Mouse (Mus musculus): Measurements from ENCODE around the gene Grb14. TPM values are rescaled to one million over a fixed set of nuclear protein-coding genes. Genes with fewer than 3 reads are reported as not detected.

Grb14 gene
- total RNA-seq, 1 experiment from 2014 or later: not detected

DNA sequence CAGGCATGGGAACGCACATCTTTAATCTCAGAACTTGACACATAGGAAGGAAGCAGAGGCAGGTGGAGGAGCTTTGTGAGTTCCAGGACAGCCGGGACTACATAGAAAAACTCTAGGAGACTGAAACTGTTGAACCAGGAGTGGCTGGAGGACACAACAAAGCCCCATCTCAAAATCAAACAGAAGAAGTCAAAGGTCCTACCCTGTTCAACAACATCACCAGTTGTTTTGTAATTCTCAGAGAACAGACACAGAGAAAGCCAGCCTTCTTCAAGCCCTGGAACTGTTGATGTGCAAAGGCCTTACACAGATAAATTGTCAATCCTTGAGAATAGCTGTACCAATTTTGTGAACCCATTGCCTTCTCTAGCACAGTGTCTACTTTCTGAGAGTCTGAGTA lies 29.7 kb downstream of the Grb14 start:
- ATAC-seq (replicated peaks in 1 of 2; ENCODE audit: insufficient read depth in 1 of 2, low FRiP score in 2 of 2, low TSS enrichment in 1 of 2, low read depth in 1 of 2, poor library complexity in 2 of 2, severe bottlenecking in 2 of 2): no peak

DNA sequence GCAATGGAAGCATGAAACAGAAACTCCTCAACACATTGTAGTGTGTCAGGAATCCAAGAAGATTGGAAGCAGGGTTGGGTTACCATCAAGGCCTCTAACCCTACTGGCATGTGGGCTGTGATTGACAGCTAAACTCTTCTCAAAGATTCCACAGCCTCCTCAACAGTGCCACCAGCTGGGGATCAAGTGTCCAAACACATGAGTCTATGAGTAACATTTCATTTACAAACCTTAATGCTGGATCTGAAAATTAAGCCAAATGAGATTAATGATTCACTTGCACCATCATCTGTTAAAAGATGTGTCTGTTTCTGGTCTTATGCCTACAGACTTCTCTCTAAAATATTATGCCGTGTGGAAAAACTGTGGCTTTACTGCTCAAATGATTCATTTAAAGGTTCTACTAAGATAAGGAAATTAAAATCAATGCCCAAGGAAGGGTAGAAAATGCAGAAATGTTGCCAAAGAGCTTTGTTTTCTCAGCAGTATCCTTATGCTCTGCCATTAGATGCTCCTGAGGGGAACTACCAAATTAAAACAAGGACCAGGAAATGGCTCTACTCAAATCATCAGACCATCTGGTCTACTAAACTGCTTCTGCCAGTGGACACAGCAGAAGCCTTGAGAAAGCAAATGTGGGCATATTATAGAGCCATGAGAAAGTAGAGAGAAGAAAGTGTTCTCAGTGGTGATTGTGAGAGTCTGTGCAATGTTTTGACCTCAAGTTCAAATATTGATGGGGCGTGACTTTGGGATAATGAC lies 35.2 kb downstream of the Grb14 start:
- ATAC-seq (replicated peaks in 1 of 2; ENCODE audit: insufficient read depth in 1 of 2, low FRiP score in 2 of 2, low TSS enrichment in 1 of 2, low read depth in 1 of 2, poor library complexity in 2 of 2, severe bottlenecking in 2 of 2): no peak

DNA sequence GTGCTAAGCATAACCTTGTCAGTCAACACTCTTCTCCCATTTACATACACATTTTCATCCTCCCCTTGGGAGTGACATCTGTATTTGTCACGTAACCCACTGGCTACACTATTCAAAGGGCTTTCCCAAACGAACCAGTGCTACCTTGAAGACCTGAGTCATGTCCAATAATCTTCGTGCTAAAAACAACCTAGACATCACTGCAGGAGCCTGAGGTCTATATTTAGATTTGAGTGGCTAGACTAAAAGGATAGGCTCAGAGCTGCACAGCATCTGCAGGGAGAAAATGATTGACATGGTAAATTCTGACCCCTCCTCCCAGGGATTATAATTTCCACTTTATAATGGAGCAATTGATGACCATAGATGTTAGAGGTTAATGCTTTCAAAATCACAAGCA lies 37.0 kb downstream of the Grb14 start:
- no peak for ATAC-seq (replicated peaks in 1 of 2; ENCODE audit: insufficient read depth in 1 of 2, low FRiP score in 2 of 2, low TSS enrichment in 1 of 2, low read depth in 1 of 2, poor library complexity in 2 of 2, severe bottlenecking in 2 of 2)

DNA sequence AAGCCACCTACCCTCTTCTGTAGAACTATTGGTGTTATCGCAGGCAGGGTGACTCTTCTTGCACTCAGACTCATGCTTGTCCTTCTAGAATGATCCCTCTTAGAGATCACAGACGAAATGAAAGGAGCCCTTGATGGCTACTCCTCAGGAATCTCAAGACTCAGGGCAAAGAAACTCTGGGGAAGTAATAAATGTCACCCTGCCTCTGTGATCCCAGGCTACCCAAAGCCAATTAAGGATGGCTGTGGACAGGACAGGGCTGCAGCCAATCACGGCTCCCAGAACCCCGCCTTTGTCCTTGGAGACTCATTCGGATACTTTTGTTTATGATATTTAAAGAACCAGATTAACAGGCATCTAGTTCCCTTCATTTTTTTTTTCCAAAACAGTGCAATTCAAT lies 49.2 kb downstream of the Grb14 start:
- no peak for ATAC-seq (replicated peaks in 1 of 2; ENCODE audit: insufficient read depth in 1 of 2, low FRiP score in 2 of 2, low TSS enrichment in 1 of 2, low read depth in 1 of 2, poor library complexity in 2 of 2, severe bottlenecking in 2 of 2)

DNA sequence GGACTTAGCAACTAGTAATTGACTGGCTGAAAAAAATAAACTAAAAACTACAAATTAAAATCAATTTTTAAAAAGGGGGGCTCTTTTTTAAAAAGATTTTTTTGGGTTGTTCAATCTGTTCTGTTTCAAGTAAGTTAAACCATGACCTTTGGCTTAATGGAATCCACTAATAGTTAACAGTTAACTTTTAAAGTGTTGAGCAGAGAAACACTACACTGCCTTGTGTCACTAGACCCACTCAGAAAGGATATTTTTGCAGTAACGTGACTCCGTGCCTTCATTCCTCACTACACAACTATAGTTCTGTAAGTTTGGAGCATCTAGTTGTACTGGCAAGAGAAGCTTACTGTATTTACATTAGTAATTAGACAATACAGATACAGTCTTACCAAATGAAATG lies 50.2 kb downstream of the Grb14 start:
- no peak for ATAC-seq (replicated peaks in 1 of 2; ENCODE audit: insufficient read depth in 1 of 2, low FRiP score in 2 of 2, low TSS enrichment in 1 of 2, low read depth in 1 of 2, poor library complexity in 2 of 2, severe bottlenecking in 2 of 2)

DNA sequence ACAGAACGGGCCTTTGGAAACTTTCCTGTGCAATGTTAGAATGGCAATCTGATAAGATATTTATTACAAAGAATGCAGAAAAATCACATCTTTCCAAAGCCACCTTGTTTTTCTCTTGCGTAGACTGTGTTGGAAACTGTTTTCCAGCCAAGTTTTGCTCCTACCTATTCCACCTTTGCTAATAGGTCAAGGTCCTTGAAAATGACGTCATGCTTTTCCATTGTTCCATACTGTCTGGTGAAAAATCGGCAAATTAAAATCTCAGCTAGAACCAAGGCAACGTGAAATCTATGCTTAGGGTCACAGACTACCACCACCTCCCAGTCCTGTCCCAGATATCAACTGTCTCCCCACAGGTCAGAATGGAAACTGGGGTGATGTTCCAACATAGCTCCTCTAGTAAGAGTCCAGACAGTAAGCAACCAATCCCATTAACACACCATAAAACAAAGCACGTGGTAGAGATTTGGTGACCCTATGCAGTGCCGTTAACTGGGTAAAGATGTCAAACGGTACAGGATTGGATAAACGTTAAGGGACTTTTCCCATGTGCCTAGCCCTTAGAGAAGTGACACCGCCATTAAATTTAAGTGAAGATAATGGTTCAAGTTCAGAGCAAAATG lies 50.9 kb downstream of the Grb14 start:
- ATAC-seq (replicated peaks in 1 of 2; ENCODE audit: insufficient read depth in 1 of 2, low FRiP score in 2 of 2, low TSS enrichment in 1 of 2, low read depth in 1 of 2, poor library complexity in 2 of 2, severe bottlenecking in 2 of 2): no peak

DNA sequence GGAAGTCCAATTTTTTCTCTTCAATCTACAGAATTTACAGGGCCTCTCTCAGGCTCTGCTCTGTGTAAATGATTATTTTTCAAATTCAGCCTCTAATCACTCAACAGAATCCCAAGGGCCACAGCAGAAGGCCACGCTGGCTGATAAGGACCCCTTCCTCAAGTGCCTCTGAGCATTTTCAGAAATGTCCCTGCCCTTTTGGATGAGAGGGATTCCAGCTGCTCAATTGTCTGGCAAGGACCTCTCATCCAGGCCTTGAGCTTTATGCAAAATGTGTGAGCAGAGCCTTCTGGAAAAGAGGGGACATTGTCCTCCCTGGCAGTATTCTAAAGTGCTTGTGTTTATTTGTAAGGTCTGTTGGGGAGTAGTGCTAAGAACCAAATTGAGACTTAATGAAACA lies 51.7 kb downstream of the Grb14 start:
- ATAC-seq (replicated peaks in 1 of 2; ENCODE audit: insufficient read depth in 1 of 2, low FRiP score in 2 of 2, low TSS enrichment in 1 of 2, low read depth in 1 of 2, poor library complexity in 2 of 2, severe bottlenecking in 2 of 2): no peak

DNA sequence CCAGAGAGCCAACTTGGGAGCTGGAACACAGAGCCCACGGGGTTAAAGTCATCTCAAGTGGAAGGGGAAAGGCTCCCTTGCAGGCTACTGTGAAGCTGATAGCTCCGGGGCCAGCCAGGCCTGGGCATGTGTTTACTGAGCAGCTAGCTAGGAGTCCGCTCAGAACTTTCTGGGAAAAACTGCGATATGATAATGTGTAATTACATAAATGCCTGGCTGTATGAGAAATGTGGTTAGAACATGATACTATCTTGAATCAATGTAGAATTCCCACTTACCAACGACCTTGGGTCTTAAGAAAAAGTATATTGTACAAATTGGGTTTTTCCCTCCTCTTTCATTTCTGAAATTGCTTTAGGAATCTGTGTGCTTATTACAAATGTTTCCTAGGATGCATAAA lies 53.0 kb downstream of the Grb14 start:
- ATAC-seq (replicated peaks in 1 of 2; ENCODE audit: insufficient read depth in 1 of 2, low FRiP score in 2 of 2, low TSS enrichment in 1 of 2, low read depth in 1 of 2, poor library complexity in 2 of 2, severe bottlenecking in 2 of 2): no peak

DNA sequence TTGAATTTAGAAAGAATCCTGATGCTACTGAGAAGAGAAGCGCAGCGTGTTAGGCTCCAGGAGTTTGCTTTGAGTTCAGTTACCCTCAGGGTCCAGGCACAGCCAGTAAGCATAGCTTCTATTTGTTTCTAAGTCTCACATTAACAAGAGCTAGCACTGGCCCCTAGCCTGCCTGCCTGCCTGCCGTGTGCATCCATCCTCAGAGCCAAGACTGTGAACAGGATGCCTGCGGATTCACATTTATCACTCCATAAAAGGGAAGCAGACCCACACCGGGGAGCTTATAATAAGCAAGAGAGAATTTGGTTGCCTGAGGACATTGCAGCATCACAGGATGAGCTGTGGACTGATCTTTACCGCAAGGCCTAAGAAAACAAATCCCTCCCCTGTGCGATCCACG lies 53.8 kb downstream of the Grb14 start:
- no peak for ATAC-seq (replicated peaks in 1 of 2; ENCODE audit: insufficient read depth in 1 of 2, low FRiP score in 2 of 2, low TSS enrichment in 1 of 2, low read depth in 1 of 2, poor library complexity in 2 of 2, severe bottlenecking in 2 of 2)

DNA sequence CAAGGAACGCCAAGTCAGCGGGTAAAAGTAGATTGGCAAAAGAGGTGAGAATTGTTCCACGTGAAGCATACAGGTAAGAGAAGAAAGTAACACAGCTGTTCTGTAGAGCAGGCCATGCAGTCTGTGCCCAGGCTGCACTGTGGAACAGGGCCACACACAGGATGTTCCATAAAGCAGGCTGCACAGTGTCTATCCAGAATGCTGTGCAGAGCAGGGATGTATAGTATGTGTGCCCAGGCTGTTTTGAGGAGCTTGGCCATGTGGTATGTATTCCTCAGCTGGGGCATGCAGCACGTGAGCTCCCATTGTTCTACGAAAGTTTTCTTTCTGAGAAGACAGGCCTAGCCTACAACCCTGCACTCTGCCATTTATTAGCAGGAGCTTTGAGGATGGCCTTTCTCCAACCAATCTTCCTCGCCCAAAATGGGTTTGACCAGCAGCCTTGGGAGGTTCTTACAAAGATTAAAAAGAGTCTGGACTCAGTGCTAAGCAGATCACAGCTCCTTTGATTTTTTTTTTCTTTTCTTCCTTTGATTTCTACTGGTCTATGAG lies 57.8 kb downstream of the Grb14 start:
- ATAC-seq (replicated peaks in 1 of 2; ENCODE audit: insufficient read depth in 1 of 2, low FRiP score in 2 of 2, low TSS enrichment in 1 of 2, low read depth in 1 of 2, poor library complexity in 2 of 2, severe bottlenecking in 2 of 2): no peak

DNA sequence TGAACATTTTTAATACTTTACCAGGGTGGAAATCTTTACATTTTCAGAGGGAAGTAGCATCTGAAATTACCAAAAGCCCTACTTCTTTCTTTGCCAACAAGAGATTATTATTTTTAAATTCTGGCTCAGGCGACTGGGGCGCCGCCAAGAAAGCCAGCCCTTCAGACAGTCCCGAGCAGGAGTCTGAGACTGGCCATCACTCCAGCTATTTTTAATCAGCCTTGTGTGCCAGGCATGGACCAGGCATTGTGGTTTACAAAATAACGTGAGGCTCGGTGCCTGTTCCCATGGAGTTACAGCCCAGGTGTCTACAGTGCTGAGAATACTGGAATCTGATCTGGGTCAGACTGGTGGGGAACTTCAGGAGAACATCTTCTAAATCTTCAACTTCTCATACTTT lies 58.5 kb downstream of the Grb14 start:
- no peak for ATAC-seq (replicated peaks in 1 of 2; ENCODE audit: insufficient read depth in 1 of 2, low FRiP score in 2 of 2, low TSS enrichment in 1 of 2, low read depth in 1 of 2, poor library complexity in 2 of 2, severe bottlenecking in 2 of 2)

DNA sequence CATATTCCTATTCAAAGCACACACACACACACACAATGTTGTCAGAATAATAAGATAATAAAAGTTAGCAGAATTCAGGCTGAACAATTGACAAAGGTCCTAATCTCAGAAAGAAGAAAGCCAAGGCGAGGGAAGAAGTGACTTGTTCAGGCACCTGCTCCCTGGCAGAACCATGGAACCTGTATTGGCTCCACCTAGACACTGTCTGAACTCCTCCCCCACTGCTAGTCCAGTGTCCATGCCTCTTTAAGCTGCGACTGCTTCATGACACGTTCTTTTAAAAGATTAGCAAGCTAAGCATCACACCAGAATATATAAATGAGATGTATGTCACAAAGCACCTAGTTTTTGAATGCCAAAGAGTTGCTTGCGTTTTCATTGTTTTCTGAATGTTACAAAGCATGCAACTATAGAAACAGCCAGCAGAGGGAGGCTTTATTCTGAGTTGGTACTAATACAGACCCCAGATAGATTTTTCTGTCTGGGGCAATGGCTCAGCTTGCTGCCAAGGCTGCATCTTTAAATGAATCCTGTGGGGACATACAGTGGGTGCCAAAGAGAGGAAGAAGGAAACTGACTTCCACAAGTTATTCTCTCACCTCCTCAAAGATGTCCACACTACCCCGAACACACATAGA lies 59.4 kb downstream of the Grb14 start:
- peak; percentile 76 to 82 for ATAC-seq (replicated peaks in 1 of 2; ENCODE audit: insufficient read depth in 1 of 2, low FRiP score in 2 of 2, low TSS enrichment in 1 of 2, low read depth in 1 of 2, poor library complexity in 2 of 2, severe bottlenecking in 2 of 2)

DNA sequence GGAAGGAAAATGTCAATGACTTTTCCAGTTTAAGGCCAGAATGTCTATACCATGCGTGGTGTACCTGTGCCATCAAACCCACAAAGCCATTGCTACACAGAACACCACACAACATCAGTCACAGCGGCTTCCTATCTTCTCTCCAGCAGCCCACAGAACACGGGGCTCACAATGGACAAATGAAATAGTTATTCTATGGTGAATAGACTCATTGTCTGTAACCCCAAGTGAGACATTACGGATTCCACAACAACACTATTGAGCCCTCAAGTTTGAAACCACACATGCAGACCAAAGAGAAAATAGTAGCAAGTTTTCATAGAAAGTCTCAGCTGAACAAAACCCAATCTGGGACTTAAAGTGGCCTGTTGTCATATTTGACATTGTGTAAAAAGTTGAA lies 62.6 kb downstream of the Grb14 start:
- no peak for ATAC-seq (replicated peaks in 1 of 2; ENCODE audit: insufficient read depth in 1 of 2, low FRiP score in 2 of 2, low TSS enrichment in 1 of 2, low read depth in 1 of 2, poor library complexity in 2 of 2, severe bottlenecking in 2 of 2)

DNA sequence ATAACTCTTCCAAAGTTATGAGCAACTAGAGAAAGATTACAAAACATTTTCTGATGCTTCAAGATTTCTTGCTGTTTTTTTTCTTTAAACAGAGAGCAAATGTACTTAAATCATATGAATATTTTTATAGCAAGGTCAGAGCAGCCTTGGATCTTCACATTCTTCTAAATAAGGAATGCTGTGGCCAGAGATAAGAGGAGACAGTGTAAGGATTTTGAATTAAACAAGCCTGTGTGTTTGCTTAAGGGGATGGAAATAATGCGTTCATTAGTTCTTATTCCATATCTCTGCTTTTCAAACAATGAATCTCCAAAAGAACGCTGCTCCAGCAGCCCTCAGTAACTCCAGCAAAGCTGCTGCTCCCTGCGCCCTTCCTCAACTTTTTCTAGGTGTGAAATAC lies 63.4 kb downstream of the Grb14 start:
- no peak for ATAC-seq (replicated peaks in 1 of 2; ENCODE audit: insufficient read depth in 1 of 2, low FRiP score in 2 of 2, low TSS enrichment in 1 of 2, low read depth in 1 of 2, poor library complexity in 2 of 2, severe bottlenecking in 2 of 2)

DNA sequence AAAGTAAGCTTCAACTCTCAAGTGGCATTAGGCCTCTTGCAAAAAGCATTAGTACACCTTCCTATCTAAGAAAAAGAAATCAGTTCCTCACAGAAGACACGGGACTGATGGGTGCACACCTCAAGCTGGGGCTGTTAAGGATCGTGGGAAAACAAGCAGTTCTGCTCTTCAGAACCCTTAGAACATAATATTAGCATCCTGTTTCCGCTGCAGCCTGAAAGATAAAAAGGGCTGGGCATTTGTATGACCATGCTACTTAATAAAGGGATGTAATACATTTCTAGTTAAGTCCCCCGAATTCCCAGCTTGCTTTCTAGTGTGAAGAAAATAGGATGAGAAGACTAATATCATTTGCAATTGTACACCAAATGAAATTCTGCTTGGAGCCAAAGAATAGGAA lies 65.1 kb downstream of the Grb14 start:
- ATAC-seq (replicated peaks in 1 of 2; ENCODE audit: insufficient read depth in 1 of 2, low FRiP score in 2 of 2, low TSS enrichment in 1 of 2, low read depth in 1 of 2, poor library complexity in 2 of 2, severe bottlenecking in 2 of 2): no peak

DNA sequence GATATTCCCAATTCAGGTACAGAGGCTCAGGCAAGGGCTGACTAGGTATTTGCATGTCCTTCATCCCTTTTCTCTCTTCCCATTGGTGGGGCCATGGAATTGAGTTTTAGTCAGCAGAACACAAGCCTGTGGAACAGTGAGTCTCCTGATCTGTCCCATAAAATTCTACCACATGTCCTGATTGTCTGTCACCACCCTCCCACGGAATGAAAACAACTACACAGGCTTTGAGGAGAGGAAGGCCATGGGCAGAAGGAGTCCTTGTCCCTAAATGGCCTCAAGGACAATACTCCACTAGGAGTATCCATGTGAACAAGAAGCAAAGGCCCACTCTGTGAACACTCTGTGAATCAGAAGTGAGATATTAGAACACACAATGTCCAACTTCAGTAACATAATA lies 69.3 kb downstream of the Grb14 start:
- ATAC-seq (replicated peaks in 1 of 2; ENCODE audit: insufficient read depth in 1 of 2, low FRiP score in 2 of 2, low TSS enrichment in 1 of 2, low read depth in 1 of 2, poor library complexity in 2 of 2, severe bottlenecking in 2 of 2): no peak

DNA sequence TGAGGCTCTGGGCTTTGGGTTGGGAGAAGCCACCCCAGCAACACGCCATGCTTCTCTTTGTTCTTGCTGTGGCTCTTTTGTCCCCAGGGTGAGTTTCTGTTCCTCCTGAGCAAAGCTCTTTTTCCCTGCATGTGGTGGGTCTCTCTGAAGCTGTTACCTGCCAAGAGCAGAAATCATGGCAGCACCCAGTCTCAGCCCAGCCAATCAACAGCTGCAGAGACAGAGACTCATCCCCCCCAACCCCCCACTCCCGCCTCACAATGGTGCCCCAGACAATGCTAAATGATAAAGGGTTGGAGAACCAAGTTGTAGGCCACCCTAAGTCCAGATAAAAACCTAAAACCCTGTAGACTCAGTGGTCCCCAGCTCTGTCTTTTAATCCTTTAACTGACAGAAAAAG lies 75.6 kb downstream of the Grb14 start:
- ATAC-seq (replicated peaks in 1 of 2; ENCODE audit: insufficient read depth in 1 of 2, low FRiP score in 2 of 2, low TSS enrichment in 1 of 2, low read depth in 1 of 2, poor library complexity in 2 of 2, severe bottlenecking in 2 of 2): no peak

DNA sequence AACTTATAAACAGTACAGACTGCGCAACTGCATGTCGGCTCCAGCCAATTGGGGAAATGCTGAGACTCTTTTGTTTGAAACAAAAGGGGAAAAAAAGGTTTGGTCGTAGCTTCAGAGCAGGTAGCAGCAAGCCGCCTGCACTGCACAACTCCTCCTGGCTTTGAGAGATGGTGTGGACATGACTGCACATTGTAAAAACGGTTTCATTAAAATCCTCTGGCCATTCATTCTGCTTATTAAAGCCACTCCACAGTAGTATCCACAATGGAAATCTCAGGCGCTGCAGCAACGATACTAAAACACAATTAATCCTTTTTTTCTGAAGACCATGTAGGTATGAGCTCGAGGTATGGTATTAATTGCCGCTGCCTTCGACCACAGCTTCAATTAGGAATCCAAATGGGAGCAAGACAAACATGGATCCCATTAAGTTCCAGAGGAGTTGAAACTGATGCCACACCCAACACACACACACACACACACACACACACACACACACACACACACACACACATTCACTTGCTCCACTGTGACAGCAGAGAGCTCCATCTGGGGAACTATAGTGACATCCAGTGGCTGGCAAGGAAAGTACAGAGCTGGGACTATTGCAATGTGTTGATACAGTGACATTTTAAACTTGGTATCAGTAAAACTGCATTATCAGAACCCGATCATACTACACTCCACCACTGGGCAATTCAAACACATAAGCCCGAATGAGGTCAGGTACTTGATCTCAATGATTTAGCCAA lies 76.2 kb downstream of the Grb14 start:
- ATAC-seq (replicated peaks in 1 of 2; ENCODE audit: insufficient read depth in 1 of 2, low FRiP score in 2 of 2, low TSS enrichment in 1 of 2, low read depth in 1 of 2, poor library complexity in 2 of 2, severe bottlenecking in 2 of 2): peak; percentile 64 to 76
